Mouse (Mus musculus) cerebellum, adult 2 months (tissue): ENCODE results near the gene Wnt16.

Source experiments
- CTCF ChIP-seq: fragments of 200-500 bp; IDR thresholded peaks from 2 replicates; pipeline ENCODE4 v1.5.1; 2011; ENCODE audit warnings: low read depth, mild to moderate bottlenecking, control low read depth, low read length, moderate library complexity, borderline replicate concordance; ENCODE audit not compliant: insufficient read depth
- POLR2A ChIP-seq: fragments of 200-500 bp; IDR thresholded peaks from 2 replicates; pipeline ENCODE4 v1.6.1; 2011; ENCODE audit warnings: low read length, control low read depth, borderline replicate concordance; ENCODE audit not compliant: insufficient read depth

DNA sequence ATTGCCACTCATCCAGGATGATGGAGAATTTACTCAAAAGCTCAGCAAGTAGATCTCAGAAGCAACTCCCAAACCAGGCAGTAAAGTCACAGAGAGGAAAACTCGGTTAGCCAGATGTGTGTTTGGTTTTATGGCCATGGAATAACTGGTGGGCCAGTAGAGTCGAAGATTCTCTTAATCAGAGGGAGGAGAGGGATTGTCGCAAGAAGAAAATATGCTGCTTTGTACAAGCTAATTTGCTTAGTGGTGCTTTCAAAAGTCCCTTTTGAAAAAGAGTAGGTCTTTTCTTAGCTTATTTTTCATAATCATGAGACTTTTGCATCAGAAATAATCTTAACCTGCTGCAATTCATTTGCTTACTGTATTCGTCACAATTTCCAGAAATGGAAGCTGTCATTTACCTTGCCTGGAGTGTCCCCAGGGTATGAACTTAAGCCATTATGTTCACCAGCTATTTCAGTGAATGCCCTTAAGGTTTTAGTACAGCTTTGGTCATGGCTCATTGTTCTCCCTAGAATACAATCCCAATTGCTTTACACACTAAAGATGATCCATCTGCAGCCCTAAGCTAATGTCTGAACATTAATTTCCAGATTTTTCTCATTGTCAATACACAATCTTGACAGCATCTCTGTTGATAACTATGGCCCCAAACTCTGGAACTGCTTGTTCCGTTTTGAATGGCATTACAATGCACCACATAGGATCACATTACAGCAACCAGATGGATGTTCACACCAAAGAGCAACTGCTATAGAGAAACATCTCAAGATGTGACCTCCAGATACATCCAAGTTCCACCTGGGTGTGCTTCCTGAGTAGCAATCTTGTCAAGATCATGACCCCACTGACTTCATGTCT is 20.0 kb upstream of the Wnt16 start:
- TF ChIP-seq CTCF (no peak), POLR2A (no peak)
